Mouse (Mus musculus) limb, embryonic 15.5 days (tissue): Measurements from ENCODE around the gene Terb1. TPM values are rescaled to one million over a fixed set of nuclear protein-coding genes. Genes with fewer than 3 reads are reported as not detected.

ENCODE experiments used
- ATAC-seq: fragments of 200-750 bp; cut with Nextera tagmentation; 2 replicates; pipeline ENCODE4 v1.8.0; 2017; ENCODE audit warnings: low read depth, moderate TSS enrichment; ENCODE audit not compliant: insufficient number of reproducible peaks, low FRiP score, low TSS enrichment
- H3K27ac ChIP-seq: fragments of 300-500 bp; sonication (generic); 2 replicates; pipeline ENCODE4 v1.5.1; 2015; ENCODE audit warnings: moderate library complexity, mild to moderate bottlenecking, inconsistent platforms
- H3K27me3 ChIP-seq: fragments of 300-500 bp; sonication (generic); 2 replicates; pipeline ENCODE4 v1.6.1; 2015; ENCODE audit warnings: inconsistent platforms
- H3K36me3 ChIP-seq: fragments of 300-500 bp; sonication (generic); 2 replicates; pipeline ENCODE4 v1.6.1; 2015; ENCODE audit warnings: inconsistent platforms
- H3K4me1 ChIP-seq: fragments of 300-500 bp; sonication (generic); 2 replicates; pipeline ENCODE4 v1.6.1; 2015; ENCODE audit warnings: inconsistent platforms
- H3K4me2 ChIP-seq: fragments of 300-500 bp; sonication (generic); 2 replicates; pipeline ENCODE4 v1.6.1; 2015; ENCODE audit warnings: mild to moderate bottlenecking, inconsistent platforms
- H3K4me3 ChIP-seq: fragments of 300-500 bp; sonication (generic); 2 replicates; pipeline ENCODE4 v1.5.1; 2015; ENCODE audit warnings: mild to moderate bottlenecking, inconsistent platforms
- H3K9ac ChIP-seq: fragments of 300-500 bp; sonication (generic); 2 replicates; pipeline ENCODE4 v1.6.1; 2015; ENCODE audit warnings: inconsistent platforms
- H3K9me3 ChIP-seq: fragments of 300-500 bp; sonication (generic); 2 replicates; pipeline ENCODE4 v1.6.1; 2016; ENCODE audit warnings: inconsistent platforms
- whole genome bisulfite sequencing: fragments of 180-500 bp; shearing (Covaris S2); methylation state at CpG from one replicate; pipeline ENCODE4 v1.1.7; 2015; 5-methylcytosine and 5-hydroxymethylcytosine counted together
- polyA plus RNA-seq: library from polyadenylated mRNA; unstranded; fragments of >200 nt; fragmentation: Nextera tagmentation; extraction: Ambion mirVana; gene quantifications from 2 replicates; pipeline ENCODE4 v1.2.1, GENCODE M21; 2015

The Terb1 gene
- polyA plus RNA-seq, 1 experiment from 2014 or later, result 0.42 TPM

- no peak overlapping the region for H3K9ac ChIP-seq
- H3K36me3 ChIP-seq, result peaks cover 91% of the 10 kb centered on the region
- H3K27me3 ChIP-seq, result no peaks in the 10 kb centered on the region
- no peaks in the 10 kb centered on the region for H3K9me3 ChIP-seq
- 95% methylated on average over 5 of the region's 5 CpGs for WGBS
- H3K4me3 ChIP-seq, result no peak overlapping the region
- H3K4me1 ChIP-seq, result peaks cover 19% of the 10 kb centered on the region
- ATAC-seq, result no peak
- H3K4me2 ChIP-seq, result no peak overlapping the region
- H3K27ac ChIP-seq, result no peak overlapping the region
Observed at GRCm38 (mm10) chr8:104433191-104433842, 76.4 kb downstream of the Terb1 start.

- Histone ChIP-seq H3K9me3 (no peaks in the 10 kb centered on the region), H3K4me2 (no peak overlapping the region), H3K36me3 (peaks cover 93% of the 10 kb centered on the region), H3K27ac (no peak overlapping the region), H3K9ac (no peak overlapping the region), H3K4me1 (peaks cover 19% of the 10 kb centered on the region), H3K27me3 (no peaks in the 10 kb centered on the region), H3K4me3 (no peak overlapping the region)
- no peak for ATAC-seq
- 98% methylated on average over 6 of the region's 6 CpGs for WGBS
Observed at GRCm38 (mm10) chr8:104432656-104433055, 77.1 kb downstream of the Terb1 start.

GRCm38 (mm10) chr8:104430230-104430629 is 79.5 kb downstream of the Terb1 start:
- ATAC-seq, result no peak
- H3K9me3 ChIP-seq, result no peaks in the 10 kb centered on the region
- no peak overlapping the region for H3K9ac ChIP-seq
- 0 out of 2 replicates have a peak, but pooled peaks cover 2% of the 10 kb centered on the region for H3K4me1 ChIP-seq
- no peaks in the 10 kb centered on the region for H3K27me3 ChIP-seq
- WGBS, result 88% methylated on average over 7 of the region's 7 CpGs
- H3K4me3 ChIP-seq, result no peak overlapping the region
- no peak overlapping the region for H3K27ac ChIP-seq
- no peak overlapping the region for H3K4me2 ChIP-seq
- H3K36me3 ChIP-seq, result peaks cover 95% of the 10 kb centered on the region

GRCm38 (mm10) chr8:104427703-104428102 is 82.0 kb downstream of the Terb1 start:
- H3K9ac ChIP-seq, result no peak overlapping the region
- H3K36me3 ChIP-seq, result peaks cover 95% of the 10 kb centered on the region
- no peak overlapping the region for H3K27ac ChIP-seq
- no peak for ATAC-seq
- H3K4me3 ChIP-seq, result no peak overlapping the region
- H3K4me2 ChIP-seq, result no peak overlapping the region
- no peaks in the 10 kb centered on the region for H3K4me1 ChIP-seq
- 95% methylated on average over 13 of the region's 13 CpGs for WGBS
- no peaks in the 10 kb centered on the region for H3K27me3 ChIP-seq
- no peaks in the 10 kb centered on the region for H3K9me3 ChIP-seq

- H3K36me3 ChIP-seq, result peaks cover 94% of the 10 kb centered on the region
- no peak for ATAC-seq
Observed at GRCm38 (mm10) chr8:104422313-104422712, 87.4 kb downstream of the Terb1 start.

GRCm38 (mm10) chr8:104416022-104416421 is 93.7 kb downstream of the Terb1 start:
- H3K4me2 ChIP-seq, result no peak overlapping the region
- WGBS, result 64% methylated on average over 6 of the region's 6 CpGs
- no peak overlapping the region for H3K27ac ChIP-seq
- no peaks in the 10 kb centered on the region for H3K4me1 ChIP-seq
- ATAC-seq, result no peak
- no peak overlapping the region for H3K9ac ChIP-seq
- H3K9me3 ChIP-seq, result no peaks in the 10 kb centered on the region
- H3K4me3 ChIP-seq, result no peak overlapping the region
- no peaks in the 10 kb centered on the region for H3K27me3 ChIP-seq
- H3K36me3 ChIP-seq, result peaks cover 39% of the 10 kb centered on the region

More at GRCm38 (mm10) chr8:104422313-104422712, 87.4 kb downstream of the Terb1 start:
- Histone ChIP-seq H3K9ac (no peak overlapping the region), H3K27me3 (no peaks in the 10 kb centered on the region), H3K4me2 (no peak overlapping the region), H3K27ac (no peak overlapping the region), H3K4me1 (no peaks in the 10 kb centered on the region), H3K9me3 (no peaks in the 10 kb centered on the region), H3K4me3 (no peak overlapping the region)
- 94% methylated on average over 6 of the region's 6 CpGs for WGBS

GRCm38 (mm10) chr8:104414204-104414603 is 95.5 kb downstream of the Terb1 start:
- Histone ChIP-seq H3K36me3 (peaks cover 20% of the 10 kb centered on the region), H3K9me3 (no peaks in the 10 kb centered on the region), H3K4me2 (no peak overlapping the region), H3K27ac (no peak overlapping the region), H3K4me1 (no peaks in the 10 kb centered on the region), H3K9ac (no peak overlapping the region), H3K4me3 (no peak overlapping the region), H3K27me3 (no peaks in the 10 kb centered on the region)
- WGBS, result 62% methylated on average over 3 of the region's 3 CpGs
- ATAC-seq, result no peak

GRCm38 (mm10) chr8:104413770-104414169 is 95.9 kb downstream of the Terb1 start:
- H3K27ac ChIP-seq, result no peak overlapping the region
- no peak overlapping the region for H3K4me2 ChIP-seq
- 79% methylated on average over 4 of the region's 4 CpGs for WGBS
- H3K4me3 ChIP-seq, result no peak overlapping the region
- ATAC-seq, result no peak
- H3K27me3 ChIP-seq, result no peaks in the 10 kb centered on the region
- H3K9ac ChIP-seq, result no peak overlapping the region
- H3K9me3 ChIP-seq, result no peaks in the 10 kb centered on the region
- H3K4me1 ChIP-seq, result no peaks in the 10 kb centered on the region
- H3K36me3 ChIP-seq, result peaks cover 16% of the 10 kb centered on the region

- Histone ChIP-seq H3K27me3 (no peaks in the 10 kb centered on the region), H3K4me1 (no peaks in the 10 kb centered on the region), H3K36me3 (peaks cover 10% of the 10 kb centered on the region), H3K9ac (no peak overlapping the region), H3K9me3 (no peaks in the 10 kb centered on the region), H3K4me3 (no peak overlapping the region), H3K4me2 (no peak overlapping the region), H3K27ac (no peak overlapping the region)
- ATAC-seq, result no peak
- 60% methylated on average over 7 of the region's 7 CpGs for WGBS
Observed at GRCm38 (mm10) chr8:104412805-104413532, 96.7 kb downstream of the Terb1 start.

- 75% methylated on average over 3 of the region's 3 CpGs for WGBS
Observed at GRCm38 (mm10) chr8:104411972-104412371, 97.7 kb downstream of the Terb1 start.

GRCm38 (mm10) chr8:104411468-104411867 is 98.2 kb downstream of the Terb1 start:
- ATAC-seq, result no peak

More at GRCm38 (mm10) chr8:104411972-104412371, 97.7 kb downstream of the Terb1 start:
- Histone ChIP-seq H3K36me3 (peaks cover under 1% of the 10 kb centered on the region), H3K9ac (no peak overlapping the region), H3K4me1 (no peaks in the 10 kb centered on the region), H3K9me3 (no peaks in the 10 kb centered on the region), H3K27ac (no peak overlapping the region), H3K4me3 (no peak overlapping the region), H3K27me3 (no peaks in the 10 kb centered on the region), H3K4me2 (no peak overlapping the region)
- no peak for ATAC-seq

GRCm38 (mm10) chr8:104410628-104411273 is 99.0 kb downstream of the Terb1 start:
- H3K4me1 ChIP-seq, result 0 out of 2 replicates have a peak, but pooled peaks cover 4% of the 10 kb centered on the region
- no peak overlapping the region for H3K27ac ChIP-seq
- no peaks in the 10 kb centered on the region for H3K9me3 ChIP-seq
- no peaks in the 10 kb centered on the region for H3K27me3 ChIP-seq
- WGBS, result 58% methylated on average over 7 of the region's 7 CpGs
- no peak for ATAC-seq
- H3K4me3 ChIP-seq, result no peak overlapping the region
- H3K4me2 ChIP-seq, result no peak overlapping the region
- H3K36me3 ChIP-seq, result no peaks in the 10 kb centered on the region
- no peak overlapping the region for H3K9ac ChIP-seq

More at GRCm38 (mm10) chr8:104411468-104411867, 98.2 kb downstream of the Terb1 start:
- no peak overlapping the region for H3K9ac ChIP-seq
- H3K36me3 ChIP-seq, result no peaks in the 10 kb centered on the region
- no peak overlapping the region for H3K27ac ChIP-seq
- H3K27me3 ChIP-seq, result no peaks in the 10 kb centered on the region
- 81% methylated on average over 3 of the region's 3 CpGs for WGBS
- H3K4me1 ChIP-seq, result 0 out of 2 replicates have a peak, but pooled peaks cover 1% of the 10 kb centered on the region
- no peaks in the 10 kb centered on the region for H3K9me3 ChIP-seq
- no peak overlapping the region for H3K4me3 ChIP-seq
- H3K4me2 ChIP-seq, result no peak overlapping the region
